Mouse (Mus musculus): ENCODE results near the gene P4ha2. TPM values are rescaled to one million over a fixed set of nuclear protein-coding genes. Genes with fewer than 3 reads are reported as not detected.

Gene P4ha2
- total RNA-seq, 2 experiments from 2014 or later: 22.8 to 24.3 TPM

Other genes with a start within 250 kb of the P4ha2 start
- gene Gm12216, start 240.8 kb upstream of the P4ha2 start, total RNA-seq (2021): 1 to 10 TPM; 2.0 to 2.9 TPM
- 10 to 100 TPM in 1 of 2 experiments, 1 to 10 TPM in 1; 9.4 to 10.2 TPM for gene Slc22a5, start 208.4 kb upstream of the P4ha2 start, total RNA-seq (2021)
- 1 to 10 TPM; 1.1 to 1.4 TPM for gene Slc22a21, start 119.8 kb upstream of the P4ha2 start, total RNA-seq (2021)
- gene Slc22a4, start 72.0 kb upstream of the P4ha2 start, total RNA-seq (2021): 1 to 10 TPM; 6.7 to 7.1 TPM
- 10 to 100 TPM; 13.5 to 14.5 TPM for gene Pdlim4, start 31.1 kb upstream of the P4ha2 start, total RNA-seq (2021)
- not detected for gene Csf2, start 149.6 kb downstream of the P4ha2 start, total RNA-seq (2021)
- gene Il3, start 167.2 kb downstream of the P4ha2 start, total RNA-seq (2021): not detected
- 100 to 1,000 TPM; 178 to 205 TPM for gene Acsl6, start 203.7 kb downstream of the P4ha2 start, total RNA-seq (2021)